Mouse (Mus musculus) CH12.LX (cell line): ENCODE data around the gene Lrmda. TPM values are rescaled to one million over a fixed set of nuclear protein-coding genes. Genes with fewer than 3 reads are reported as not detected.

Experiments used
- DNase-seq: peaks from one replicate; pipeline ENCODE4 v3.0.0-alpha.2; 2013; ENCODE audit errors: extremely low read depth
- H3K27ac ChIP-seq: 2 replicates; pipeline ENCODE4 v1.5.1; 2012; ENCODE audit warnings: low read depth, mild to moderate bottlenecking, control low read depth, moderate library complexity; ENCODE audit not compliant: insufficient read depth
- H3K27me3 ChIP-seq: replicated peaks from 2 replicates; pipeline ENCODE3; 2012; ENCODE audit warnings: inconsistent platforms
- H3K36me3 ChIP-seq, 2 experiments: replicated peaks in 1 of 2; 2 replicates each; pipeline versions ENCODE3 to v1.6.1; 2012; ENCODE audit warnings: inconsistent platforms in 1 of 2, low read length in 1 of 2, mild to moderate bottlenecking in 1 of 2, mixed read lengths in 1 of 2, moderate library complexity in 1 of 2; ENCODE audit not compliant: control insufficient read depth in 1 of 2, insufficient read depth in 1 of 2
- H3K4me1 ChIP-seq, 2 experiments: 2 replicates each; pipeline ENCODE4 v1.6.1; 2012; ENCODE audit warnings: inconsistent platforms in 1 of 2, moderate library complexity in 1 of 2; ENCODE audit not compliant: insufficient read depth in 2 of 2, control insufficient read depth in 1 of 2
- H3K4me2 ChIP-seq: 2 replicates; pipeline ENCODE4 v1.6.1; 2012; ENCODE audit warnings: low read depth, mild to moderate bottlenecking, control low read depth; ENCODE audit not compliant: poor library complexity, insufficient read depth, severe bottlenecking
- H3K4me3 ChIP-seq, 3 experiments: fragments of 150-350 bp in 1 of 3; sonication (generic) in 1 of 3; replicated peaks in 1 of 3; 2 replicates each; pipeline versions ENCODE3 to v1.5.1; 2011 to 2012; ENCODE audit warnings: low read depth in 2 of 3, low read length in 2 of 3, mild to moderate bottlenecking in 2 of 3, moderate library complexity in 2 of 3, control low read depth in 1 of 3, improper control_type of control experiment in 1 of 3, inconsistent platforms in 1 of 3, mixed read lengths in 1 of 3; ENCODE audit not compliant: poor library complexity in 1 of 3
- H3K79me2 ChIP-seq: replicated peaks from 2 replicates; pipeline ENCODE4 v1.6.1; 2012; ENCODE audit warnings: mild to moderate bottlenecking, moderate library complexity; ENCODE audit not compliant: control insufficient read depth, poor library complexity, insufficient read depth, severe bottlenecking; ENCODE audit errors: extremely low read depth
- H3K9ac ChIP-seq: 2 replicates; pipeline ENCODE4 v1.6.1; 2012; ENCODE audit warnings: low read depth, mild to moderate bottlenecking, control low read depth, moderate library complexity; ENCODE audit not compliant: insufficient read depth
- H3K9me3 ChIP-seq: replicated peaks from 2 replicates; pipeline ENCODE3; 2012; ENCODE audit warnings: low read length, inconsistent platforms, mixed read lengths
- BHLHE40 ChIP-seq: IDR thresholded peaks from 2 replicates; pipeline ENCODE4 v1.6.1; 2011; ENCODE audit warnings: mild to moderate bottlenecking, low read depth, low read length, improper control_type of control experiment
- CHD1 ChIP-seq: IDR thresholded peaks from 2 replicates; pipeline ENCODE4 v1.6.1; 2012; ENCODE audit warnings: low read depth, low read length, improper control_type of control experiment, inconsistent platforms
- CTCF ChIP-seq, 2 experiments: IDR thresholded peaks in 1 of 2; conservative IDR thresholded peaks in 1 of 2; 2 replicates each; pipeline ENCODE4 v1.5.1; 2011 to 2012; ENCODE audit warnings: low read depth in 2 of 2, low read length in 2 of 2, improper control_type of control experiment in 1 of 2, inconsistent platforms in 1 of 2, mild to moderate bottlenecking in 1 of 2, moderate library complexity in 1 of 2
- E2F4 ChIP-seq: IDR thresholded peaks from 2 replicates; pipeline ENCODE4 v1.6.1; 2011; ENCODE audit warnings: low read depth, low read length, improper control_type of control experiment; ENCODE audit not compliant: insufficient replicate concordance
- ELF1 ChIP-seq: IDR thresholded peaks from 2 replicates; pipeline ENCODE4 v1.6.1; 2014; ENCODE audit warnings: low read depth, mild to moderate bottlenecking, inconsistent platforms, low read length, improper control_type of control experiment
- ETS1 ChIP-seq: conservative IDR thresholded peaks from 2 replicates; pipeline ENCODE4 v1.6.1; 2012; ENCODE audit warnings: low read depth, mild to moderate bottlenecking, inconsistent platforms, low read length, improper control_type of control experiment, moderate library complexity
- GABPA ChIP-seq: IDR thresholded peaks from 2 replicates; pipeline ENCODE4 v1.6.1; 2012; ENCODE audit warnings: low read depth, low read length, improper control_type of control experiment, inconsistent platforms; ENCODE audit not compliant: insufficient replicate concordance
- IRF4 ChIP-seq: IDR thresholded peaks from 2 replicates; pipeline ENCODE4 v1.6.1; 2014; ENCODE audit warnings: low read depth, mild to moderate bottlenecking, inconsistent platforms, low read length, improper control_type of control experiment
- KAT2A ChIP-seq: IDR thresholded peaks from 2 replicates; pipeline ENCODE4 v1.6.1; 2012; ENCODE audit warnings: low read length, improper control_type of control experiment, inconsistent platforms; ENCODE audit not compliant: insufficient replicate concordance
- MAFK ChIP-seq: IDR thresholded peaks from 2 replicates; pipeline ENCODE4 v1.6.1; 2011; ENCODE audit warnings: low read length, improper control_type of control experiment; ENCODE audit not compliant: insufficient replicate concordance
- MAZ ChIP-seq: IDR thresholded peaks from 2 replicates; pipeline ENCODE4 v1.6.1; 2012; ENCODE audit warnings: low read depth, mild to moderate bottlenecking, inconsistent platforms, low read length, improper control_type of control experiment, moderate library complexity
- NELFE ChIP-seq: IDR thresholded peaks from 2 replicates; pipeline ENCODE4 v1.6.1; 2011; ENCODE audit warnings: low read depth, low read length, improper control_type of control experiment
- NRF1 ChIP-seq: IDR thresholded peaks from 2 replicates; pipeline ENCODE4 v1.6.1; 2014; ENCODE audit warnings: low read depth, mild to moderate bottlenecking, inconsistent platforms, low read length, improper control_type of control experiment, moderate library complexity
- POLR2A ChIP-seq: IDR thresholded peaks from 2 replicates; pipeline ENCODE4 v1.6.1; 2011; ENCODE audit warnings: low read depth, mild to moderate bottlenecking, improper control_type of control experiment, low read length
- RAD21 ChIP-seq: IDR thresholded peaks from 2 replicates; pipeline ENCODE4 v1.6.1; 2011; ENCODE audit warnings: low read depth, mild to moderate bottlenecking, low read length, improper control_type of control experiment, moderate library complexity
- RCOR1 ChIP-seq: conservative IDR thresholded peaks from 2 replicates; pipeline ENCODE4 v1.6.1; 2012; ENCODE audit warnings: low read depth, mild to moderate bottlenecking, inconsistent platforms, low read length, improper control_type of control experiment
- SIN3A ChIP-seq: IDR thresholded peaks from 2 replicates; pipeline ENCODE4 v1.6.1; 2012; ENCODE audit warnings: low read length, improper control_type of control experiment, inconsistent platforms
- SMC3 ChIP-seq: IDR thresholded peaks from 2 replicates; pipeline ENCODE4 v1.6.1; 2011; ENCODE audit warnings: low read depth, low read length, improper control_type of control experiment
- TBP ChIP-seq: conservative IDR thresholded peaks from 2 replicates; pipeline ENCODE4 v1.6.1; 2011; ENCODE audit warnings: low read depth, low read length, improper control_type of control experiment
- UBTF ChIP-seq: IDR thresholded peaks from 2 replicates; pipeline ENCODE4 v1.6.1; 2012; ENCODE audit warnings: low read depth, mild to moderate bottlenecking, inconsistent platforms, low read length, improper control_type of control experiment, moderate library complexity
- ZC3H11A ChIP-seq: IDR thresholded peaks from 2 replicates; pipeline ENCODE4 v1.6.1; 2012; ENCODE audit warnings: low read depth, mild to moderate bottlenecking, inconsistent platforms, low read length, improper control_type of control experiment
- dilution Hi-C: fragments of 300-500 bp; cut with MboI; formaldehyde crosslinking; loops from 2 replicates; pipeline ENCODE4 v1.14.3; 2020; ENCODE audit warnings: low sequenced_read_pairs; ENCODE audit not compliant: extremely low pct_unique_long_range_greater_than_20kb, extremely low pct_ligation_motif_present
- in situ Hi-C: fragments of 300-500 bp; cut with MboI; formaldehyde crosslinking; loops from 3 replicates; pipeline ENCODE4 v1.14.3; 2019; ENCODE audit warnings: low sequenced_read_pairs, low pct_ligation_motif_present, low pct_unique_long_range_greater_than_20kb, mixed read lengths
- polyA plus RNA-seq: library from polyadenylated mRNA; unstranded; fragments of >175 nt; gene quantifications from 2 replicates; pipeline ENCODE4 v1.2.1, GENCODE M21; 2012; ENCODE audit warnings: low read depth; ENCODE audit not compliant: insufficient read length
- total RNA-seq, 2 experiments: library from RNA; depleted of rRNA; stranded (reverse); fragments of 300-350 nt in 1 of 2; fragments of >200 nt in 1 of 2; gene quantifications; 2 replicates each; pipeline ENCODE4 v1.2.3; 2012 to 2014

Gene Lrmda
- total and polyA plus RNA-seq, 3 experiments = 0.89 to 3.7 (median 1.9) TPM

DNA sequence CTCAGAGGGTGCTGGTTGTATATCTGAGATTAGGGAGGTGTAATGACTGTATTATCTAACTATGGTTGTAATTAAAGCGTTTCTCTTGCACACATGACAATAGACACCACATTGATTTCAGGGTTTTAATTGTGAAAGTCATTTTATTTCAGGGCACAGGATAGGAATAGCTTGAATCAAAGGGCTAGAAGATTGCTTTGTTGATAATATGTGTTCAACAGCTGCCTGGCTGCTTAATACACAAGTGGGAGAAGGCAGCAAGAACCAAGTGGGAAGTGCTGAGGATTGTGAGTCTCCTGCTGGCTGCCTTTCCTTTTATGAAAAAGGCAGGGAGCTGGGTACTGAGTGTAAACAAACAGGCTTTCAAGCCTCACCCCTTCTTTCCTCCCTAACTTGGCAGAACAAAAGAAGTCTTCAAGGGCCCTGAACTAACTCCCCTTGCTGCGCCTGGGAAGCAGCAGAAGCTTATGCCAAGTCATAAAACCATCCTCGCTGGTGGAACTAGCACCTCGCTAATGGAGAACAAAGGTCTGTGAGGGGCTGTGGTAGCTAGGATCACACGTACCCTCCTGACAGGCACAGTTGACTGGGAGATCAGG, 726.5 kb downstream of the Lrmda start:
- Histone ChIP-seq H3K4me2 (no peak overlapping the region), H3K36me3 (no peaks in the 10 kb centered on the region), H3K4me3 (no peak overlapping the region), H3K4me1 (no peaks in the 10 kb centered on the region), H3K27ac (no peak overlapping the region), H3K9me3 (no peaks in the 10 kb centered on the region), H3K79me2 (no peaks in the 10 kb centered on the region), H3K9ac (no peak overlapping the region), H3K27me3 (no peaks in the 10 kb centered on the region)
- TF ChIP-seq SIN3A (no peak), IRF4 (no peak), E2F4 (no peak), MAFK (no peak), RCOR1 (no peak), NELFE (no peak), ELF1 (no peak), UBTF (no peak), GABPA (no peak), MAZ (no peak), POLR2A (no peak), NRF1 (no peak), CHD1 (no peak), BHLHE40 (no peak), CTCF (conservative IDR thresholded peaks at IDR 0.05 in 1 of 2, IDR thresholded peaks at IDR 0.05 in 1 of 2; ENCODE audit: low read depth in 2 of 2, low read length in 2 of 2) (no peak), KAT2A (no peak), ETS1 (no peak), SMC3 (no peak), RAD21 (no peak), TBP (no peak)
- dilution Hi-C loops = no loop called here
- DNase-seq = no peak
- in situ Hi-C loops = no loop called here

DNA sequence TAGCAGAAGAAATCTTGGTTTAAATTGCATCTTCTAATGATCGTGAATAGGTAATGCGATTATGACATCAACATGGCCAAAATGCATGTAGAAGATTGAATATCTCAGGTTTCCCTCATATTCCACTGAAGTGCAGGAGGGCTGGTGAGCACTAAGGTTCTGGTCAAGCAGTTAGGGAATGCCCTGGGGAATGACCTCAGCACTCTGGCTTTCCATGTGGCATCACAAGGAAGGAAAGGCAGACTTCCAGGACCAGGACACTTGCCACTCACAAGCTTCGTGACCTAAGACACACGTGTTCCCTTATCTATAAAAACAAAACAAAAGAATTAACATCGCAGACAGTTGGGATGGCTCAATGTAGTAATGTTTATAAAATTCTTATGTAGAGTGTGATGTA, 728.3 kb downstream of the Lrmda start:
- no peak overlapping the region for H3K4me3 ChIP-seq
- in situ Hi-C loops (no loop called here), dilution Hi-C loops (no loop called here)
- no peak overlapping the region for H3K27ac ChIP-seq
- H3K9ac ChIP-seq = no peak overlapping the region
- no peak overlapping the region for H3K4me2 ChIP-seq
- no peaks in the 10 kb centered on the region for H3K4me1 ChIP-seq
- no peaks in the 10 kb centered on the region for H3K36me3 ChIP-seq
- TF ChIP-seq RAD21 (no peak), SIN3A (no peak), ZC3H11A (no peak), NRF1 (no peak)
- H3K27me3 ChIP-seq = no peaks in the 10 kb centered on the region
- H3K79me2 ChIP-seq = no peaks in the 10 kb centered on the region
- no peaks in the 10 kb centered on the region for H3K9me3 ChIP-seq
- no peak for DNase-seq
